Mouse (Mus musculus) CH12.LX (cell line): ENCODE data around the gene Frmd4a.

Experiments used
- E2F4 ChIP-seq: IDR thresholded peaks from 2 replicates; pipeline ENCODE4 v1.6.1; 2011; ENCODE audit warnings: low read depth, low read length, improper control_type of control experiment; ENCODE audit not compliant: insufficient replicate concordance
- NELFE ChIP-seq: IDR thresholded peaks from 2 replicates; pipeline ENCODE4 v1.6.1; 2011; ENCODE audit warnings: low read depth, low read length, improper control_type of control experiment
- POLR2A ChIP-seq: IDR thresholded peaks from 2 replicates; pipeline ENCODE4 v1.6.1; 2011; ENCODE audit warnings: low read depth, mild to moderate bottlenecking, improper control_type of control experiment, low read length
- SIN3A ChIP-seq: IDR thresholded peaks from 2 replicates; pipeline ENCODE4 v1.6.1; 2012; ENCODE audit warnings: low read length, improper control_type of control experiment, inconsistent platforms
- USF1 ChIP-seq: IDR thresholded peaks from 2 replicates; pipeline ENCODE4 v1.6.1; 2014; ENCODE audit warnings: low read depth, mild to moderate bottlenecking, inconsistent platforms, low read length, improper control_type of control experiment
- ZC3H11A ChIP-seq: IDR thresholded peaks from 2 replicates; pipeline ENCODE4 v1.6.1; 2012; ENCODE audit warnings: low read depth, mild to moderate bottlenecking, inconsistent platforms, low read length, improper control_type of control experiment

DNA sequence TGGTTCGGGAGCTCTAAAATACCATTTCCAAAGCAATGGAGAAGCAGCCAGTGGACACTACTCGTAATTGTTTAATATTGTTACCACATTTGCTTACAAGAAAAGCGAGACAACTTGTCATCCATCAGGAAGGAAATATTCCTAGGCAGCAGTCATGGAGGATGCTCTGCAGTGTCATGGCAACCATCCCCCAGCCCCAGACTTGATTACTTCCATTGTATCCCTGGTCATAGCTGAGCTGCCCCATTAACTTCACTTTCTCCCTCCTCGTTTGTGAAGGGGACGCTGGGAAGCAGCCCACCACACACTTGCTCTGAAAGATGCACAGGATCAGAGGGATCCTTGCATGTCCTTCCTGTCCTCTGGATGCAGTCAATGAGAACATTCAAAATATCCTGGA, 173.5 kb downstream of the Frmd4a start:
- TF ChIP-seq E2F4 (no peak), NELFE (no peak), POLR2A (no peak), ZC3H11A (no peak), USF1 (no peak), SIN3A (no peak)
